Mouse (Mus musculus): ENCODE data around the gene Slc9a3.

DNA sequence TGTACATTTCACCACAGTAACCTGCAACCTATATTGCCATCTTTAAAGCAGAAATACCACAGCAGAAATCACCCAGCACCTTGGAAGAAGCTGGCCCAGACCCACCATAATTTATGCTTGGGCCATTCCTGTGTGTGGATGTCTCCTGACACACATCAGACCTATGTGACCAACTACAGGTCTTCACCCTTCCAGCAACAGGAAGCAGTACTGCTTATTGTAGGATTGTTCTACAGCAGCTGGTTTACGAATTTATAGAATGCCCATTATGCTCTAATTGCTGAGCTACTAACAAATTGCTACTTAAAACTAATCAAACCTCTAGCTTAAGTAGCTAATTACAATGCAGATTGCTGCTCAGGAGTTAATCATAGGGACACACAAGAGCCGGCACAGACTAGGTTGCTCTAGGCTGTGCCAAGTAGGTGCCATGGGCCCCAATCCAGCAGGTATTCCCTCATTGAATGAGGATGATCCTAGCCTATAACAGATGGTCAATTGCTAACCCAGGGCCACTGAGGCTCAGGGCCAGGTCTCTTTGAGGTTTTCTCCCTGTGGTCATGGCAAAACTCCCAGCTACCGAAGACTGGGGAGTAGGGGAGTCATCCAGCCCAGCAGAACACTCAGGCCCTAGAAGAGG, 24.8 kb downstream of the Slc9a3 start:
- no peak for TF ChIP-seq CTCF (IDR thresholded peaks at IDR 0.05; ENCODE audit: insufficient read depth, low read length)
- TF ChIP-seq POLR2A (IDR thresholded peaks at IDR 0.05; ENCODE audit: borderline replicate concordance, extremely low read depth, low read depth, low read length), result no peak
